Mouse (Mus musculus): ENCODE measurements around the gene Serpinf2. TPM values are rescaled to one million over a fixed set of nuclear protein-coding genes. Genes with fewer than 3 reads are reported as not detected.
"Not testable (repeated sequence)": the region's sequence is repeated elsewhere in the genome, so short reads cannot be mapped to it uniquely, and the experiment has no call there.

Gene Serpinf2
- polyA plus RNA-seq, 1 experiment = 93.7 TPM

DNA sequence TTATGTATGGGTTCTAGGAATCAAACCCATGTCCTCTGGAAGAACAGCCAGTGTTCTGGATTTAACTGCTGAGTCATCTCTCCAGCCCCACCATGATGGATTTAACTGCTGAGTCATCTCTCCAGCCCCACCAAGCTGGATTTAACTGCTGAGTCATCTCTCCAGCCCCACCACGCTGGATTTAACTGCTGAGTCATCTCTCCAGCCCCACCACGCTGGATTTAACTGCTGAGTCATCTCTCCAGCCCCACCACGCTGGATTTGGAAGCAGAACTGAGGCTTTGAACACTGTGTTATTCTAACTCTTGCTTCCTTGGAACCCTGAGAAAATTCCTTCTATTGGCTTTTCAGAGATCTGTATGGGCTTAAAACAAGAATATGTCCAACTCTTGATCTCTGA, 55.9 kb downstream of the Serpinf2 start:
- DNase-seq (ENCODE audit: low read depth) = not testable (repeated sequence)

Other genes starting within 250 kb of the Serpinf2 start
- 30.2 and 42.4 TPM in 2 replicates for gene Dph1, start 248.3 kb downstream of the Serpinf2 start, polyA plus RNA-seq (2012; rRNA removed)
- gene Rtn4rl1, start 245.8 kb downstream of the Serpinf2 start, polyA plus RNA-seq (2012; rRNA removed) = 18.3 and 27.8 TPM in 2 replicates
- 17.9 and 21.6 TPM in 2 replicates for gene Rpa1, start 91.3 kb downstream of the Serpinf2 start, polyA plus RNA-seq (2012; rRNA removed)
- 5.1 TPM in 2 replicates for gene Smyd4, start 91.2 kb downstream of the Serpinf2 start, polyA plus RNA-seq (2012; rRNA removed)
- gene Serpinf1, start 16.9 kb downstream of the Serpinf2 start, polyA plus RNA-seq (2012; rRNA removed) = 260 and 334 TPM in 2 replicates
- 16.2 and 20.5 TPM in 2 replicates for gene Wdr81, start 15.1 kb upstream of the Serpinf2 start, polyA plus RNA-seq (2012; rRNA removed)
- gene Tlcd2, start 22.1 kb upstream of the Serpinf2 start, polyA plus RNA-seq (2012; rRNA removed) = 24.0 and 48.2 TPM in 2 replicates
- gene Prpf8, start 47.2 kb upstream of the Serpinf2 start, polyA plus RNA-seq (2012; rRNA removed) = 83.6 and 93.7 TPM in 2 replicates
- gene Rilp, start 70.5 kb upstream of the Serpinf2 start, polyA plus RNA-seq (2012; rRNA removed) = 6.5 and 7.1 TPM in 2 replicates
- 9.9 and 14.5 TPM in 2 replicates for gene Scarf1, start 73.9 kb upstream of the Serpinf2 start, polyA plus RNA-seq (2012; rRNA removed)
- 18.5 and 23.8 TPM in 2 replicates for gene Slc43a2, start 92.1 kb upstream of the Serpinf2 start, polyA plus RNA-seq (2012; rRNA removed)
- gene Pitpna, start 148.5 kb upstream of the Serpinf2 start, polyA plus RNA-seq (2012; rRNA removed) = 45.9 and 48.4 TPM in 2 replicates
- gene Inpp5k, start 191.4 kb upstream of the Serpinf2 start, polyA plus RNA-seq (2012; rRNA removed) = 55.2 and 63.6 TPM in 2 replicates
- 125 and 152 TPM in 2 replicates for gene Myo1c, start 210.9 kb upstream of the Serpinf2 start, polyA plus RNA-seq (2012; rRNA removed)
- gene Crk, start 239.7 kb upstream of the Serpinf2 start, polyA plus RNA-seq (2012; rRNA removed) = 43.0 and 44.3 TPM in 2 replicates

Data from gonadal fat pad, adult 2 months (tissue).